Mouse (Mus musculus): ENCODE measurements at regions not wholly inside any gene's neighbourhood (a gene's known extent, or its start where the extent isn't known, plus 50 kb on each side); places are given as distances from the start of the nearest gene placed in this dataset.

- DNase-seq: no peak
These were observed 933.6 kb upstream of the Lcorl start for GRCm38 (mm10) chr5:46791051-46791450.

GRCm38 (mm10) chr5:46790536-46790935 lies 933.1 kb upstream of the Lcorl start:
- no peak for DNase-seq

DNA sequence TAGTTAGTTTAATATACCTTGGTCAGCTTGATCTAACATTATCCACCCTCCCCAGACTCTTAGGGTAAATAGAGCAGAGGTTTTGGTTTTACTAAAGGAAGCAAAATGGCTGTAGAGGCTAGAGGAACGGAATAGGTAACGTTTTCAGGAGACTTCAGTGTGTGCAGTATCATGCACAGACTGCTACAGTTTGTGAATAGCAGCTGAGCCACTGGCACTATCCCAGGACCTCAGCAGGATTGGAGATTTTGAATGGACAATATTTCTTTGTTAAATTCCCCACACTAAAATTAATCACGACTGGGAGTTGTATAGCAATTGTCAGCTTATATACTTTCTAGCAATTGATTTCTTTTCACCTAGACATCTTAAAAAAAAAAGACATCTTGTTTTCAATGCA lies 929.7 kb upstream of the Lcorl start:
- no peak for DNase-seq

GRCm38 (mm10) chr5:46756094-46756493 lies 898.7 kb upstream of the Lcorl start:
- no peak for DNase-seq

DNA sequence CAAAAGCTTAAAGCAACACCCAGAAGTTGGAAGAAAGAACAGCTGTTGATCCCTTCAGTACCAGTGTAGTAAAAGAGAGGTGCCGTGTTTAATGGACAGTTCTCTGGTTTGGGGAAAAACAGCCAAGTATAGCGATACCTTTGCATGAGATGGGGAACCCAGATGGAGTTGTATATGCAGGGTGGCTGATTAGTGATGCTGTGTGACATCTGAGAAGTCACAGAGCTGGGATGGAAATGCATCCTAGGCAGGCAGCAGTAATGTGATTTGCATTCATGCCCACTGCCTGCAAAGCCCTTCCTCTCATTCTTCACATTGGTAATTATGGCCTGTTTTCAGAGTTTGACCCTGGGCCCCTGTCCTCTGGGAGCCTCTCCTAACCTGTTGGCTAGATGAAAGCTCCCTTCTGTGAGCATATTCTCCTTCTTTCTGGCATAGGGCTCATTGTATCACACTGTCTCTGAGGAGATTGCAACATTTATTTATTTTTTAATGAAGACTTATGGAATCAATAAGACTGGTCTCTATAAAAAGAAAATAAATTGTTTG lies 882.7 kb upstream of the Lcorl start:
- DNase-seq: no peak

DNA sequence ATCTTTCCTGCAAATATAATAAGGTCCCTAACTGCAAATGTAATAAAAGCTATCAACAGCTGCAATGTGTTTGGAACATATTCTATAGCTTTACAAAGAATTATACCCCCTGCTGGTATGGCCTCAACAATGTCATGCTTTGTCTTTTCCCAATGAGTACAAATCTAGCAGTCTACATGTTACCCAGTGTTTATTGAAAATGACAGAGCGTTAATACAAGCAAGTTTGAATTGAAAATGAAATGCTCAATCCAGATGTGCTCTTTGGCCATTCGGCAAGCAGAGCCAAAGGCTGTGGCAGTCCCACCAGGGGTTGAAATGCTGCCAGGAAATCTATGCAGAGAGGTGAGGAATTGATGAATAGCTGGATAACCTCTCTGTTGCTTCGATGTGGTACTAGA lies 875.1 kb upstream of the Lcorl start:
- no peak for DNase-seq

DNA sequence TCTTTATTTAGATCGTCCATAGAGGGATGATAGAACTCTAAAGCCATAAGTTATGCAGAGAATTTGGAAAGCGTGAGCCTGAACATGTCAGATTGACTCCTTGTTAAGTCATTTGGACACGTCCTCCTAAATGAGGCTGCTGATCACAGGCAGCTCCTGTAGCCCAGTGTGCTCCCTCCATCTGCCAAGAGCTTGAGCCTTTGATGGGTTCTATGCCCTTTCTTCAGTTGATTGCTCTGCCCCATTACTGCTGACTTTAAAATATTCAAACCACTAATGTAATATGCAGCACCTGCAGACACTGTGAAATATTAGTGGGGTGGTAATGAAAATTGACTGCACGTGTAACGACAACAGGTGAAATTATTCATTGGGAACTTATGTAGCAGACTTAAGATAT lies 874.6 kb upstream of the Lcorl start:
- DNase-seq: no peak

- DNase-seq: no peak
These were observed 873.9 kb upstream of the Lcorl start for GRCm38 (mm10) chr5:46731297-46731696.

DNA sequence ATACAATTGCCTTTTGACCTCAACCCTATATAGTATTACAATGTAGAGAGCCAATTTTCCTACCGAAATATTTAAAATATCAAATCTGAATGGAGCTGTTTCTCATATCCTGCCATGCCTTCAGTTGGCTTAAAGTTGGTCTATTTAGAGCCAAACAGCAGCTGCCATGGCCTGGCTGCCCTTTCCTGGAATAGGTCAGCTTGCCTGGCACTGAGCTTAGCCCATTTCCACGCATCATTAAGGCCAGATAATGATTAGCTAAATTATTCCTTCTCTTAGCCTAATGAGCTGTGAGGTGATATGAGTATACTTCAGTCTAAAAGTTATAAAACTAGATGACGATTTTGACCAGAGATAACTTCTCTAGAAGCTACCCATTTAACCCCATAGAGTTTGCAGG lies 852.2 kb upstream of the Lcorl start:
- no peak for DNase-seq

DNA sequence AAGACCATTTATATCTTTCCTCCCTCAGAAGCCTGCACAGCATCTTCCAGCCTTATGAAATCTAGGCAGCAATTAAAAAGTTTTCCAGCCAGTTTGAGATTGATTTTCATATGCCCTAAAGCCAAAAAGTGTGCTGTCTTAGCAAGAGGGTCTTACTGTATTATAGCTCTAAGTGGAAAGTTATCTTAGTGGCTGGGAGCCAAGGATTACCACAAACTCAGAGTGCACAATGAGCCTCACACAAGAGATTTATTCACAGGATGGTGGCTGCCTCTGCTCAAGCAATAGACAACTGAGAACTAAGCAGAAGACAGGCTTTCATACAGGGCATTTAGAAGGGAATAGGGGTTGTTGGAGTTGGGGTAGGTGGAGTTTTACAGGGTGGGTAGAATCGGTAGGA lies 850.4 kb upstream of the Lcorl start:
- DNase-seq: no peak

DNA sequence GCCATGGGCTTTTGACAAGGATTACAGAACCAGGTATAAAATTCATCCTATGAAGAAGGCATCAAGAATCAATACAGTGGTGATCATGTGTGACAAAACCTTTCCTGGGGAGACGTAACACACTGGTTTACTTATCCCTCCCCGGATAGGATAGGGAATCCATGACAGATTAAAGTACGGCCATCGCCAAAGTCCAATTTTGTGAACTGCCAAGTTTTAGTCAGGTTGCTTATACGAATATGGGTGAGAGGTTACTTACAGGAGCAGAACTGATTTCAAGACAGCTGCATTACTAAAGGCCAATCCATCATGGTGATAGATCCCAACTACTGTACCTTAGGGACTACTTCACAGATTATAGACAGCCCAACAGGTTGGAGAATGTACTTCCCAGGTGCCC lies 849.6 kb upstream of the Lcorl start:
- no peak for DNase-seq

GRCm38 (mm10) chr5:46678007-46678406 lies 820.6 kb upstream of the Lcorl start:
- no peak for DNase-seq

DNA sequence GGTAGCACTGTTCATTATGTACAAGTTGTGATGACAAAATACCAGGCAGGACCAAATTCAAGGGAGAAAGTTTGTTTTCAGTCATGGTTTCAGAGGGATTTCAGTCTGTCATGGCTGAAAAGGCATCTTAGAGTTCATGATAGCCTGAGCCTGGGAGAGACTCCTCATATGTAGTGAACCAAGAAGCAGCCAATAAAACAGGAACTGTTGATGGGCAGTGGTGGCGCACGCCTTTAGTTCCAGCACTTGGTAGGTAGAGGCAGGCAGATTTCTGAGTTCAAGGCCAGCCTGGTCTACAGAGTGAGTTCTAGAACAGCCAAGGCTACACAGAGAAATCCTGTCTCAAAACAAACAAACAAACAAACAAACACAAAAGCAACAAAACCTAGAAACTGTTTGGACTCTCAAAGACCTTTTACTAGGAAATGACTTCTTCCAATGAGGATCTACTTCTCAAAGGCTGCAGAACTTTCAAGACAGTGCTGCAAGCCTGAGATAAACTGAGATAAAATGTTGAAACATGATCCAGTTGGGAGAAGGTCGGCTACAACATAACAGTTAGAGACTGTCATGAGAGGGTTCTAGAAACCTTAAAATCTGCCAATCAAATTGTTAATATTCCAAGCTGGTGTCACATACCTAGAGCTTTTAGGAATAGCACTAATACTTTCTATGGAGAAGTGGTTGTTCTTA lies 817.5 kb upstream of the Lcorl start:
- DNase-seq: no peak

DNA sequence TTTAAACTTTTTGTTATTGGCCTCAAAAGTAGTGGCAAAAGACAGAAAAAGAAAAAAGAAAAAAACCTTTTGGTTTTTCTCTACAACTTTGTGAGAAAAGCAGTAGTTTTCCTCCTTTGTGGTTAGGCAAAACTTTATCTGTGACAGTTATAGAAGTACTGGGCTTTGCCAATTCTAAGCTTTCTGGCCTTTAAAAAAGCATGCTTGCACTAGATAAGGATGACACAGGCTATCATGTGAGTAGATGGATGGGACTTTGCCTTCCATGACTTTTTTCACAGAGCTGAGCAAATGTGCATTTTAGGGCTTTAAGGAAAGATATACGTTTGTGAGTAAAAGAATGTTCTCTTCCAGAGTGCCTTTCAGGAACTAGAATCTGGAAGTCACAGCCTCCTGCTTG lies 816.0 kb upstream of the Lcorl start:
- DNase-seq: no peak

- DNase-seq: no peak
These were observed 813.1 kb upstream of the Lcorl start for GRCm38 (mm10) chr5:46670484-46670883.

DNA sequence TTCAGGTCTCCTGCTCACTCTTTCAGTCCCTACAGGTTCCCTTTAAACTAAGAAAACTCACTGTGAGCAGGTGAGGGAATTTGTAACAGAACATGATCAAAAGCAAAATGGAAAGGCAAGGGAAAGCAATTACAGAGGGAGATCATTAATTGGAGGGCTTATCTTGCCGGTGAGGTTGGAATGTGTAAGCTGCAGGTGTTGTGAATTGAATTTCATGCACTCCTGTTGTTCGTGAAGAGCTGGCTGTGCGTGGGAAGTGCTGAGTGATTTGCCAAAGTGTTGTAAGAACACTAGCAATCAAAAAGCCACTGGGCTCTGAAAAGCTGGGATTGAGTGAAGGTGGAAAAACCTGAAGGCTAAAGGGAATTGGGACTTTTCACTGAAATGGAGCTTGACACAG lies 808.8 kb upstream of the Lcorl start:
- no peak for DNase-seq

- DNase-seq: no peak
These were observed 799.6 kb upstream of the Lcorl start for GRCm38 (mm10) chr5:46657065-46657464.

- no peak for DNase-seq
These were observed 796.8 kb upstream of the Lcorl start for GRCm38 (mm10) chr5:46654189-46654588.

- DNase-seq: no peak
These were observed 785.6 kb upstream of the Lcorl start for GRCm38 (mm10) chr5:46643009-46643408.

- no peak for DNase-seq
These were observed 777.8 kb upstream of the Lcorl start for GRCm38 (mm10) chr5:46635116-46635668.

Measured in right cerebral cortex, postnatal 25 days (tissue).